Mouse (Mus musculus) cerebellum, adult 9-10 months (tissue): ENCODE data around the gene Max.
A peak's percentile ranks its signal among the peaks of the same experiment; 100 is the strongest.

ENCODE experiments used
- DNase-seq: peaks from one replicate; pipeline ENCODE4 v3.0.0; 2022

Max gene

DNA sequence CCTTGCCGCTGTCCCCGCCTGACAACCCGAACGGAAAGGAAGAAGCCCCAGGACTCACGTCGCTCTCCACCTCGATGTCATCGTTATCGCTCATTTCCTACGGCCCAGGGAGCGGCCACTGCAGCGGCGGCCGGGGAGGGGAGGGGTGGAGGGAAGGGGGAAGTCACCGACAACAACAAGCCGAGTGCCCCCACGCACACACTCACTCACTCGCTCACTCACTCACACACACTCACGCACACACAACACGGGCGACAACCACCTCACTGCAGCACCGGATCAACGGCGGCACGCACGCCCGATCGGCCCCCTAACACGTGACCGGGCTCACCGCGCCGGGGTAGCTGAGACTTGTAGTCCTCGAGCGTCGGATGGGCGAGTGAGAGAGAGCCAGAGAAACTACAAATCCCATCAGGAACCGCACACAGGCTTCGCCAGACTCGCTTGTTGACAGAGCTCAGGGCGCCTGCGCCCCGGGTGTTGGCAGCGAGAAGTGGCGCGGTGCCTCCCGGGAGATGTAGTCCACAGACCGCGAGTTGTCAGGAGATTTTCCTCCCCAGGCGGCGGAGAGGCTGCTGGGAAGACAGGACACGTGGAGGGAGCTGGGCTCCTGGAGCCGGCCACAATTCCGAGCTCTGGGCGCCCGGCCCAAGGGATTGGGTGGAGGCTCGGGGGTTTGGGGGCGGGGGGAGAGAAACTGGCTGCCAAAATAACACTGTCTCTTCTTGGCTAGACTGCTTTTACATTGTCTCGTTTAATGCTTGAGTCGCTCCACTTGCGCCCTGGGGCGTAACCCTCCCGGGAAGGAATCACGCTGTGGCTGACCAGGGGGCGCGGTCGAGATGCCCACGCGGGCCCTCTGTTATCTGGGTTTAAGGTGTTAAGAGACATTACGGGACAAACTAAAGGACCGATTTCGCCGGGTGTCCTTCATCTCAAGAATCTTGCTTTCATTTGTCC lies at the start of gene Max:
Gene Max, minus strand, starts transcription at position 270 of the 960 bp plus-strand sequence.
- DNase-seq, result peak; percentile 100

DNA sequence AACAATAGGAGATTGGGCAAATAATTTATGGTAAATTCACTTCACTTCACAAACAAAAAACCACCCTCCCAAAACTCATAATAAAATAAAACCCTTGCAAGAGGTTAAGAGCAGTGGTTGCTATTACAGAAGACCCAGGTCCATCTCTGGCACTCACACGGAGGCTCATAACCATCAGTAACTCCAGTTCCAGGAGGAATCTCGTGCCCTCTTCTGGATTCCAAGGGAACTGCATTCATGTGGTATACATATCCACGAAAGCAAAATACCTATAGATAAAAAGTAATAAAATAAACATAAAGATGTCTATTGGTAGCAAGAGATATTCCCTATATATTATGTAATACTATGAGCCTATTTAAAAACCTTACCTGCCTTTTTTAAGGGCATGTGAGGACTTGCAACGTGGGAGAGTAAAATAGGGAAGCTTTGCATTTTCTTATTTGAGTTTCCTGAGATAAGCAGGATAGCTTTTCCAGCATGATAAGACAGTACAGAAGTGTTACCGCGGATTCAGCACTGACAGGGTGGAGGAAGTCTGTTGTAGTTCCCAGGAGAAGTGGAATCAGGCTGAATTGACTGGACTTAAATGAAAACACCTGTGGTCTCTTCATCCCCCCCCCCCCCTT lies 49.2 kb upstream of the Max start:
- DNase-seq, result peak; percentile 54

DNA sequence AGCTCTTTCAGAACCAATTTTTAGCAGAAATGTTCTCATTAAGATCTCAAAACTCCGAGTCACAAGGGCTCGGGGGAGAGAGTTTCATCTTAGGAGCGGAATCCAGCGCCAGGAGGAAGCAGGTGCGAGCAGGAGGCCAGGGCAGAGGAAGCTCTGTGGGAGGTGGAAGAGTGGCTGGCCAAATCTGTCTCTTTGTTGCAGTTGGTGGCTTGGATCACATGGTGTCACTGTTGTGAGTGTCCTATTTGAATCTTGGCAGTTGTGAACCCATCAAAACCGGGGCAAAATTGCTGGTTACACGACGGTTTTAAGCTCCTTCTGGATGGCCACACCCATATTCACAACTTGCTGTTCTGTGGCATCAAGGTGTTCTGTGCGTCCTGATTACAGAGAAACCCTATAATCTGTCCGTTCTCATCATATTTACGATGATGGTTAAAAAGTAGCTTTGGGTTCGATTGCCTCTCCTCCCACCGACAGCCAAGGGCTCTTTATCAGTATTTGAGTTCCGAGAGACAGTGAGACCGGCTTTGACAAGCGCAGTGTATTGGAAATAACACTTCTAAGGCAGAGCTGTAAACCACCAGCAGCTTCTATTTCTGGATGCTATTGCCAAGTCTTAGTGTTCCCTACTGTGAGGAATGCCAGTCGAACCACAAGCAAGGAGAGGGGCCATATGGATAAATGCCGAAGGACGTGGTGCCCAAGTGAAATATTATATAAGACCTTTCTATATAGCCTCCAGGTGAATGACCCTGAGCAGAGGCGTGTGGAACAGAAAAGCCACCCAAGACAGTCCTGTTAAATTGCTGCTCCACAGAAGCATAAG lies 47.4 kb upstream of the Max start:
- peak; percentile 91 for DNase-seq

DNA sequence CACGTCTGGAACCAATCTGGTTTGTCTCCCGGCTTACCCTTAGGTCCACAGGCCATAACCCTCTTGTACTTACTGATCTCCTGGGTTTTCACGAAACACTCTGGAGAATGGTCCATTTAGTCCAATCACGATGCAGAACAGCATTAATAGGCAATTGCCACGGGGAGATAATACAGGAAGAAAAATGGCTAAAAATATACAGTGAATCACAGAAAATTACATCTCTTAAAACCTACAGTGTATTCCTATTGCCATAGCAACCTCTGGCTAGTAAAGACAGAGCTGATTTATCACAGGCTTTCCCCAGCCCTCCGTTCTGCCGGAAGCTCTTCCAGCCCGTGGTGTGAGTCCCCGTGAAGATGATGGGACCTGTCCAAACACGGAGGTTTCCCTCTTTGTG lies 42.9 kb upstream of the Max start:
- DNase-seq, result no peak

DNA sequence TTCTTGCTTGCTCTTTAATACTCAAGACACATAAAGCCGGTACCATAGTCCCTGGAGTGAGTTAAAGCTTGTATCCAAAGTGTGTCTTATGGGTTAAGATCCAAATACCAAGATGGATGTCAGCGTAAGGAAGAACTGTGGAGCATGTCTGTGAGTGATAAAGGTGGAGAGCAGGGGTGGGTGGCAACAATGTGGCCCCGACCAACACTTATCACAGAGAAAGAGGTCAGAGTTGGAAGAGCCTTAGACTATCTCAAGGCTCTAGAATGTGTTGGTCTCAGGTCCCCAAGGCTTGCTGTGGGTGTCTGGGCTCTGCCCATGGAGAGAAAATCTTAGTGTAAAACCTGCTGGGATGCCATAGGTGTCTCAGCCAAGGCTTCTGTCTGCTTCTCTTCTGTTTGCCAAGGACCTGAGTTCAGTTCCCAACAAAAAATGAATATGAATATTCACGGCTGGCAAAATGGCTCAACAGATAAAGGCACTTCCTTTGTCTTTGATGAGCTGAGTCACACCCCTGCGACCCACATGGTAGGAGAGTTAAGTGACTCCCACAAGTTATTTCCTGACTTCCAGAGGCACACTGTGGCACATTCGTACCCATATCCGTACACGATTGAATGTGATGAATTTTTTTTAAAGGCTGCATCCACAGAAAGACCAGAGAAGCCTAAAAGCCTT lies 40.7 kb upstream of the Max start:
- no peak for DNase-seq

DNA sequence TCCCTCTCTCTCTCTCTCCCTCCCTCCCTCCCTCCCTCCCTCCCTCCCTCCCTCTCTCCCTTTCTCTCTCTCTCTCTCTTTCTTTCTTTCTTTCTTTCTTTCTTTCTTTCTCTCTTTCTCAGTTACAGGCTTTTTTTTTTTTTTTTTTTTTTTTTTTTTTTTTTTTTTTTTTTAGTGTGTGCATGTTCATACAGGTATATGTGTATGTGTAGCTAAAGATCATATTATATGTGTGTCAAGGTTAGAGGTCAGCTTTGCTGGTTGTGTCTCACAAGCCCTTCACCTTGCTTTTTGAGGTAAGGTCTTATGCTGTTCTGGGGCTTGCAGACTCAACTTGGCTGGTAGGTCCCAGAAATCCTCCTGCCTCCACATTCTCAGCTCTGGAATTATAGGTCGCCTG lies 39.3 kb upstream of the Max start:
- DNase-seq, result no peak

DNA sequence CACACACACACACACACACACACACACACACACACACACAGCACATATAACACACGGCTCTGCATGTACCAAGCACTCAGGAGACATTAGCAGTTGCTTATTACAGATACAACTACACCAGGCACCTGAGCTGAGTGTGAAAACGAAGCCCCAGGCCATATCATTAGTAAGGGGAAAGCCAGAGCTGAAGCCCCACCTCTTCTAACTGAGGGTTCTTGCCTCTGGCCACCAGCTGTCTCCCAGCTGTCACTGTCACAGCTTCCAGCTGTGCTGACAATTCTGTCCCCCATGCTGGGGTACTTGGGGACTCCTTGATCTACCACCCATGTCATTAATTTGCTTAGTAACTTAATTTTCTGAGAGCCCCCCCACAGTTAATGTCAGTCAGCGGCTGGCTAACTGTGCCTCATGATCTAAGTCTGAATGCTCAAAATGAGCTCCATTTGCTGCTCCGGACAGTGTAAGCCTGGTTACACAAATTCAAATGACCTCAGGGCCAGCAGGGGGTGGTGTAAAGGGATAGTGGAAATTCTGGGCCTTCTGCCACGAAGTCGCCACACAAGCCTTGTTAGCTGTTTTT lies 38.8 kb upstream of the Max start:
- DNase-seq, result peak; percentile 77

DNA sequence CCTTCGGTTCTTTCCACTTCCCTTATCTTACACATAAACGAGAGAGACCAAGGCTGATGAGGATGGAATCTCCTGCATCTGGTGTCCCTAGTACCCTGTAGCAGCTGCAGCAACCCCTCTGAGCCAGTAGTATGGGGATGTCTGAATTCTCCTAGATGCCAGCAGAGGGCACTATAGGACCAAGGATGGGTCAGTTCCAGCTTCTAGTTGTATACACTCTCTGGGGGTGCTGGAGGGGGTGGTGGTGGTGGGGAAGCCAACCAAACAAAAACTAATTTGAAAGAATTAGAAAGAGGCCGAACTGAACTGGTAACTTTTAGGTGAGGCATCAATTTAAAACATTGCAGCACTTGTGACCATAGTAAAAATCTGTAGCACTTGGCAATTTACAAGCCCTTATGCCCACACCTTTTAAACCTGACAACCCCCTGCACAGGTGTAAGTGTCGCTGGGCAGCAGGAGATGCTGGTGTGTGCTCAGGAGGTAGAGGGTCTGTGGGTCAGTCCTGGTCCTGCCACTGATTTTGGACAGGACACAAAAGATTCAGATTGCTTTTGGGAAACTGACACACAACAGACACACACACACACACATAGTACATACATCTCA lies 38.2 kb upstream of the Max start:
- peak; percentile 86 for DNase-seq

DNA sequence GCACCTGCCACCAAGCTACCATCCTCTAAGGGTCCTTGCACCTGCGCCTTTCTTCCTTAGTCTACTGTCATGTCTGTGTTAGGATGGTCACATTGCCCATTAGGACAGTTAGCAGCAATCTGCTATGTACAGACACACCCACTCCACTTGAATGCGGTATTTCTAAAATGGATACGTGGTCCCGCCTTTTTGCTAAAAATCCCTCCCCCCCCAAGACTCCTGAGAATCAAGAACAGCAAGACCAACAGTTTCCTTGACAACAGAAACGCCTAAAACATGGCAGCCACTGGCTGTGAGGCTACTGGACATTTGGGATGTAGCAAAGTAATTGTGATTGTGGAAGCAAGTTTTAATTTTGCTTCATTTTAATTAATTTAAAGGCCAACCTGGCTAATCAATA lies 32.8 kb upstream of the Max start:
- DNase-seq, result no peak

DNA sequence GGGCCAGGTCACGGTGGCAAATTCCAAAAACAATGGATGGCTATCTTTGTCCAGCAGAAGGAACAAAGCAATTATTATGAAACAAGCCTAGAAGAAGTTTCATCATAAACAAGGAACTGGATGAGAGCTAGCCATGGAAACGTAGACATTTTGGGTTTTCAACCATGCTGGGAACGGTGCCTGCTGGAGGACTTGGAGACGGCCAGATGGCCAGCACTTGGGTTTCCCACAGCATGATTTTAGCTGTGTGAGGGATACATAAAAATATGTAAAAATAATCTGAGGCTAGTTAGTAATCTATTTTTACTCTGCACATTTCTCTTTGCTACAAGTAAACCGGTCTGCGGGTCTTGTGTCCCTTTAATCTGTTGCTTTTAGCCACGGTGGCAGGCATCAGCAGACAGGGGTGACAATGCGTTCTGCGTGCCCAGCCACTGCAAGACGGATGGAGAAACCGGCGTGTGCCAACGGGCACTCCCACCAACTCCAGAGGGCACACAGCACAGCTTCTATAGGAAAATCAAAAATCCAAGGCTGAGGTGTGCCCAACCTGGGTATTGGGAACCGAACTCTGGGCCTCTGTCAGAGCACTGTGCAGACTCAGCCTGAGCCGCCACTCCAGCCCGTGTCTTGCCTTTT lies 31.0 kb upstream of the Max start:
- DNase-seq, result peak; percentile 90

DNA sequence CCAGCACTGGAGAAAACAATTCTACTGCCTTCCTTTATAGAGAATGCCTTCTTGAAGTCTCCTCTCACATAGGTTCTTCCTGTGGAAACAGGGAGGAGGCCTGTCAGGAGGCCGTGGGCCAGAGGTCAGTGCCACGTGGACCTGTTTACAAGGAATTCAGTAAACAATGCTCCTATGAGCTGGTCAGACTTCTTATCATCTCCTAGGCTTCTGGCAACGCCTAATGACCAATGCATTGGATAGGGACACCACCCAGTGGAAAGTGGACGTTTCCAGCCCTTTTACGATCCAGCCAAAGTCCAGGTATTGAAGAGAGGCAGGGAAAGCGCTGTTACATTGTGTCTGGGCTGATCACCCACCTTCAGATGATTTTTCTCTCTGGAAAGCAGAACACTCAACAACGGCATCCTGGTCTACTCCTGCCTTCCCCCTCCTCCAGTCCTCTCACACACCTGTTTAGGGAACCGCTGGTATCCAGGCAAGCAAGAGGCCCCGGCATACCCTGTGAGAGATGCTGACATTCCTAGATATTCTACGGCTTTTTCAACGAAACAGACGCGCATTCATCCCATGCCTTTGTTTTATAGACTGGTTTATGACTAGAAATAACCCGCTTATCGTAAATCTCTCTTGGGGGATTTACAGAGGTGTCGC lies 20.9 kb upstream of the Max start:
- no peak for DNase-seq

DNA sequence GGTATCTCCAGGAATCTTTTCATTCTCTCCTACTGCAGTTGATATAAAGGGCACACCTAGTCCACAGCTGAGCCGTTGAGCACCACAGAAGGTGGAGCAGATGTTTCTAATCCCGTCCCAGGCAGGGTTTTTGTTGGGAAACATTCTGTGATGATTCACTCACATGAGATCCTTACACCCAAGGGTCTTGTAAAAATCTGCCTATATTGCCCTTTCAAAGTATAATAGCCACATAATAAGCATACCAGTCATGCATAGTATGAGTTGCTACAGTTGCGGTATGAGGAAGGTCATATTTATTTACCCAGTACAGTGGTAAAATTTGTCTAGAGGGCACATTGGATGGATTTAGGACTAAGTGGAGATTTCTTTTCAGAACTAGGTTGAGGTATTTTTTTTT lies 17.5 kb upstream of the Max start:
- DNase-seq, result no peak

DNA sequence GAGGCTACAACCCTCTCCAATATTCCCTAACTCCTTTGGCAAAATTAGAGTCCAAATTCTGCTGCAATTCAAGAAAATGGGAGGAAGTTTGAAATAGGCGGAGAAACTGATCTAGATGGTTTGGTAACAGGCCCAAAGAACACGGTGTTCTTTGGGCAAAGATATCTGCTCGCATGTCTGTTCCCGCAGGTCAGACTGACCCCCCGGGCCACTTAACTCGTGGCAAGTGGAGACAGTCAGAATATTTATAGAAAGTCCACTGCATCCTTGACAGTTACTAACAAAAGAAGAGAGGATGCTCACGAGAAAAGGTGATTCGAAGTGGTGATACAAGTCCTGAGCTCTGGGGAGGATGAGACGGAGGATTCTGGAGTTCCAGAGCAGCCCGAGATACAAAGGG lies 10.7 kb upstream of the Max start:
- no peak for DNase-seq

DNA sequence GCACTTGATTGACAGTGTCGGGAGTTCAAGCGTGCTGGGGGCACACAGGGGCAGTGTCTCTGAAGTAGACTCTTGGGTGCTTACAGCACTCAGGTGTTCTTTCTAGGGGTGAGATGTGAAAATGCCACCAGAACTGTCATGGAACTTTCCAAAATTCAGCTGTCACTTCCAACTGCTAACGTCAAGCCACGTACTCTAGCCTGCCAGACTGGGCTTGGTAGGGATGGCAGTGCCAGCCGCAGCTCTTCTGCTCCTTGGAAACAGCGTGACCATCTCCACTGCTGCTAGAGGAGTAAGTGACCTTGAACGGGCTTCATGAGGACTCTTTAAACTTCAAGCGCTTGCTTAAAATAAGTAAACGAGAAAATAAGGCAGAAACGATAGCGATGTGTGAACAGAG lies 10.2 kb upstream of the Max start:
- no peak for DNase-seq

DNA sequence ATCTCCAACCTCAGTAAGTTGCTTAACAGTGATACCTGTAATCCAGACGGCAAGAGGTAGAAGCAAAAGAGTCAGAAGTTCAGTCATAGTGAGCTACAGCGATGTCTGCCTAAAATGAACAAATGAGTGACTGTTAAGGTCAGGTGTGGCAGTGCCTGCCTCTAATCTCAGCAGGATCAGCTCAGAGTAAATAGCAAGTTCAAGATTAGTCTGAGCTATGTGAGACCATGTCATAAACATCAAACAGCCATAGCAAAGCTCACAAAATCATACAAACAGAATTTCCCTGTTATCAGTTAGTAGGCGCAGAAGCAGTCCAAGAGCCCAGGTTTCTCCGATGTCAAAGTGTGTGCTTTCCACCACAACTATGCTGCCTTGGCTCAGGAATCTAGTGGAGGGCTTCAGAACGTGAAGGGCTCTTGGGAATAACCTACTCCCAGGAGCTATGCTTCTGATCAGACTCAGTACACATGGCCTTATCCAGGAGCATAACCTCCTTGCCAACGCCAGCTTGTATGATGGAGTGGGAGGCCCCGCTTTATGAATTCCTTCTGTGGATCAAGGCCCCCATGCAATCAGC lies 9.7 kb upstream of the Max start:
- no peak for DNase-seq

DNA sequence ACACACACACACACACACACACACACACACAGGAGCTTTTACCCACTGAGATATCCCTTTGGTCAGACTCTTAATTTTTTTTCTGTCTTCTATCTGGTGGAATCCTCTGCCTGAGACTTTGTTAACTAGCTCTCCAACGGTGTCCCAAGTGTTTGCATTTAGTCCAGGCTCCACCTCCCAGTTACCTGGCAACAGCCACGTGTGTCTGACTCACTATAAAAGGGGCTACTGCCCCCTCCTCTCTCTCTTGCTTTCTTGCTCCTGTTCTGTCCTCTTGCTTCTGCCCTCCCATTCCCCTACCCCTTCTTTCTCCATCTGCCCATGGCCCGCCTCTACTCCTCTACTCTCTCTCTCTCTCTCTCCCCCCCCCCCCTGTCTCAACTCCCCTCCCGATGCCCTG lies 3.9 kb upstream of the Max start:
- no peak for DNase-seq

DNA sequence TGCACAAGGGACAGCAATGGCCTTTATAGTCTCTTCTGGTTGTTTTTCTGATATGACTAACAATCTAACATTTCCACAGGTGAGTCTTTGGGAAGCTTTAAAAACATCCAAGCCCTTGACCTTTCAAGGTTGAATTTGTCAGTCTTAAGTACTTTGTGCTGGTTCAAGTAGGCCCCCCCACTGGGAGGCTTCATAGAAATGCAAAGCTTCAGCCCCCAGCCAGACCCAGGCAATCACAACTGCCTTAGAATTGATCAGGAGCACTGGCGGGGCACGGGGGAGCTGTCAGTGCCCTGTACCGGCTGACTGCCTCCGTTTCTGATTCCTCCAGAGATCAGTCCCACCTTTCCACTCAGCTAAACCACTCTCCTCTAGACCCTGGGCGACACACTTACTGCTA lies 3.1 kb upstream of the Max start:
- DNase-seq, result no peak

DNA sequence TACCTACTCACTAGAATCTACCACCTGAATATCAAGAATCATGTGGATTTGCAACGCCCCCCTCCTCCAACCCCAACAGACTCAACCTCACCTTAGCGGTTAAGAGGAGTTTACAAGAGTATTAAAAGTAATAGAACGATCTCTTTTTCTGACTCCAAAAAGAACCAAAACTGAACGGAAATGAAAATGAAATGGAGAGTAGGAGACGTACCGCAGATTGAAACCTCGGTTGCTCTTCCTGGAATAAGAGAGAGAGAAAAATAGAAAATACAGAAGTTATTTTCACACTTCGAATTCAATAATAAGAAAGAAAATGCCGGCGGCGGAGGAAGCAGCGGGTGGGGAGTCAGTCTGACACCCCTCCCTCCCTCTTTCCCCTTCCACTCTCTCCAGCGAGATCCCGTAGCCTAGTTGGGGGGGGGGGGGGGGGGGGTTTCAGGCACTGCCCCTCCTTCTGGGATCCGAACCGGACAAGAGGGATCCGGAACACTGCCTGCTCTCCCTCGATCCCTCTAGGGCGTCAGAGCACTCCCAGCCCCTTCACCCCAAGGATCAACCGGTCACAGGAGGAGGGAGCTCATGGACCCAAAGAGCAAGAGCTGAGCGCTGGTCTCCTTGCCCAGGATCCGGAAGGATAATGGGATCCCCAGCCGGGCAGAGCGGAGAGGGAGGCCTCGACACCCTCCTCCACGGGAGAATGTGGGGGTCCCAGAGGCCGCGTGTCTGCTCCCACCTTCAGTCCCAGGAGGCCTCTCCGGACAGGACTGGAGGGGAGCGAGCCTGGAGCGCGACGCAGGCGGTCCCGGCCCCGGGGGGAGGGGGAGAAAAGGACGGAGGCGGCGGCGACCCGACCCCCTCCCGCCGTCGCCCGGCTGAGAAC lies 709 bp downstream of the Max start:
- DNase-seq, result peak; percentile 73

DNA sequence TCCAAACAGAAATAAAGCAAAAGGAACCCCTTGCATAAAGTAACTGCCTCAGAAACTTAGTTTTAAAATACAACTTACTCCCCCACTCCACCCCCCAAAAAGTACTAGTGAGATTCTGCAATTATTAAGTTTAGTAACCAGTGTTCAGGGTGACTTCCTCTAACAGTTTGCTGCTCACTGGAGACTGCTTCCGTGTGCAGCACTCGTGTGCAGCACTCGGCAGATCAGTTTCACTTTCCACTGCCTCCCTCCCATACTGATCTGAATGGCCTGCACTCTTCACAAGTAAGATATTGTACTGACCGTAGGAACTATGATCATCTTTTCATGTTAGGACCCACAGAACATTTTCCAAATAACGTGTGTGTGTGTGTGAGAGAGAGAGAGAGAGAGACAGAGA lies 4.3 kb downstream of the Max start:
- no peak for DNase-seq
